Mouse (Mus musculus) kidney, embryonic 16.5 days (tissue): ENCODE data around the gene Pou2f2. TPM values are rescaled to one million over a fixed set of nuclear protein-coding genes. Genes with fewer than 3 reads are reported as not detected.

Source experiments
- ATAC-seq: fragments of 200-750 bp; cut with Nextera tagmentation; 2 replicates; pipeline ENCODE4 v1.8.0; 2017; ENCODE audit warnings: moderate TSS enrichment; ENCODE audit not compliant: low FRiP score, low TSS enrichment
- H3K27ac ChIP-seq: fragments of 300-500 bp; sonication (generic); 2 replicates; pipeline ENCODE4 v1.5.1; 2014; ENCODE audit warnings: low read length
- H3K27me3 ChIP-seq: fragments of 300-500 bp; sonication (generic); 2 replicates; pipeline ENCODE4 v1.6.1; 2014; ENCODE audit warnings: low read length, control low read depth, mixed read lengths; ENCODE audit not compliant: insufficient read depth
- H3K36me3 ChIP-seq: fragments of 300-500 bp; sonication (generic); 2 replicates; pipeline ENCODE4 v1.6.1; 2014; ENCODE audit warnings: low read length, control low read depth, mixed read lengths; ENCODE audit not compliant: insufficient read depth
- H3K4me1 ChIP-seq: fragments of 300-500 bp; sonication (generic); 2 replicates; pipeline ENCODE4 v1.6.1; 2014; ENCODE audit warnings: low read length, control low read depth, mixed read lengths; ENCODE audit not compliant: insufficient read depth
- H3K4me2 ChIP-seq: fragments of 300-500 bp; sonication (generic); replicated peaks from 2 replicates; pipeline ENCODE4 v1.6.1; 2014; ENCODE audit warnings: low read depth, low read length
- H3K4me3 ChIP-seq: fragments of 300-500 bp; sonication (generic); 2 replicates; pipeline ENCODE4 v1.5.1; 2014; ENCODE audit warnings: mild to moderate bottlenecking, low read length
- H3K9ac ChIP-seq: fragments of 300-500 bp; sonication (generic); replicated peaks from 2 replicates; pipeline ENCODE4 v1.6.1; 2014; ENCODE audit warnings: low read length
- H3K9me3 ChIP-seq: fragments of 300-500 bp; sonication (generic); 2 replicates; pipeline ENCODE4 v1.6.1; 2016; ENCODE audit warnings: low read length, control low read depth
- WGBS: fragments of 180-500 bp; shearing (Covaris S2); extraction: QIAGEN DNeasy Blood & Tissue Kit; methylation state at CpG from one replicate; pipeline ENCODE4 v1.1.7; 2014; 5-methylcytosine and 5-hydroxymethylcytosine counted together
- polyA plus RNA-seq: library from polyadenylated mRNA; unstranded; fragments of >200 nt; fragmentation: Nextera tagmentation; extraction: Ambion mirVana; gene quantifications from 2 replicates; pipeline ENCODE4 v1.2.1, GENCODE M21; 2015

Pou2f2 gene
- polyA plus RNA-seq, 1 experiment from 2014 or later: 0.40 TPM

- Histone ChIP-seq H3K36me3 (no peaks in the 10 kb centered on the region), H3K27me3 (no peaks in the 10 kb centered on the region), H3K4me1 (no peaks in the 10 kb centered on the region), H3K27ac (no peak overlapping the region), H3K9me3 (no peaks in the 10 kb centered on the region), H3K4me2 (no peak overlapping the region), H3K4me3 (no peak overlapping the region), H3K9ac (no peak overlapping the region)
- ATAC-seq: no peak
- 77% methylated on average over 9 of the region's 9 CpGs for WGBS
Measured at GRCm38 (mm10) chr7:25196107-25196506, 16.6 kb upstream of the Pou2f2 start.

GRCm38 (mm10) chr7:25195148-25195547 lies 15.6 kb upstream of the Pou2f2 start:
- no peaks in the 10 kb centered on the region for H3K4me1 ChIP-seq
- no peaks in the 10 kb centered on the region for H3K9me3 ChIP-seq
- no peaks in the 10 kb centered on the region for H3K36me3 ChIP-seq
- no peak overlapping the region for H3K9ac ChIP-seq
- no peak overlapping the region for H3K27ac ChIP-seq
- H3K27me3 ChIP-seq: no peaks in the 10 kb centered on the region
- 71% methylated on average over 3 of the region's 3 CpGs for WGBS
- H3K4me2 ChIP-seq: no peak overlapping the region
- no peak for ATAC-seq
- H3K4me3 ChIP-seq: no peak overlapping the region

DNA sequence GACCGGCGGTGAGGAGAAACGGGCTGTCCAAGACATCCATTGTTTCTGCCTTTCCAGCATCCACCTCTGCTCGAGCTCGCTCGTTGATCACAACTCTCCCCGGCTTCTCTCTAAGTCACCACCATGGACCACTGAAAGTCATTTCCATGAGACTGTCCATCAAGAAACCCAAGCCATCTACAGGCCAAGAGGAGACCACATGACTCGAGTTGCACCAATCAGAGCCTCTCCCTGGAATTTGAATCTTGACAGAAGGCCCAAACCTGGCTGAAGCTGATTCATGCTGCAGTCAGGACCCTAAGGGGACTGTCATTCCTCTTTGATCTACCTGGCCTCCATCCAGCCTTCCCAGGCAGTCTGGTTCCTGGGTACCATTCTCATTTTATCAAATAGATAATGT lies 12.6 kb upstream of the Pou2f2 start:
- H3K36me3 ChIP-seq: no peaks in the 10 kb centered on the region
- no peak overlapping the region for H3K4me3 ChIP-seq
- no peaks in the 10 kb centered on the region for H3K9me3 ChIP-seq
- H3K4me2 ChIP-seq: no peak overlapping the region
- H3K9ac ChIP-seq: no peak overlapping the region
- no peak overlapping the region for H3K27ac ChIP-seq
- H3K27me3 ChIP-seq: no peaks in the 10 kb centered on the region
- H3K4me1 ChIP-seq: no peaks in the 10 kb centered on the region
- ATAC-seq: no peak
- WGBS: 81% methylated on average over 8 of the region's 8 CpGs

GRCm38 (mm10) chr7:25190806-25191205 lies 11.3 kb upstream of the Pou2f2 start:
- Histone ChIP-seq H3K9me3 (no peaks in the 10 kb centered on the region), H3K36me3 (no peaks in the 10 kb centered on the region), H3K27me3 (no peaks in the 10 kb centered on the region), H3K27ac (no peak overlapping the region), H3K4me1 (no peaks in the 10 kb centered on the region), H3K4me3 (no peak overlapping the region), H3K4me2 (no peak overlapping the region), H3K9ac (no peak overlapping the region)
- WGBS: 85% methylated on average over 11 of the region's 11 CpGs
- no peak for ATAC-seq

GRCm38 (mm10) chr7:25187662-25188650 lies 8.4 kb upstream of the Pou2f2 start:
- no peak overlapping the region for H3K4me2 ChIP-seq
- H3K27me3 ChIP-seq: peaks cover 12% of the 10 kb centered on the region

DNA sequence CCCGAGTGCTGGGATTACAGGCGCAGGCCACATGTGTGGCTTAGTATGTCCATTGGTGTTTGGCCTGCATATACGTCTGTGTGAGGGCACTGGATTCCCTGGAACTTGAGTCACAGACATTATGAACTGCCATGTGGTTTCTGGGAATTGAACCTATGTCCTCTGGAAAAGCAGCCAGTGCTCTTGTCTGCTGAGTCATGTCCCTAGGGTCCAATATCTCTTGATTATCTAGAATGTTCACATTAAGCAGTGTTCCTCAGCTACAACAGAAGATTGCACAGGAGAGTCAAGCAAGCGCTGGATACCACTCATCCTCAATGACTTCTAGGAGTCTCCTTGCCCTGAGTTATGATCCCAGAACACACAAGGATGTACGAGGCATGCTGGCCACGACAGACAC lies 4.6 kb upstream of the Pou2f2 start:
- Histone ChIP-seq H3K36me3 (no peaks in the 10 kb centered on the region), H3K9me3 (no peaks in the 10 kb centered on the region), H3K27me3 (peaks cover 50% of the 10 kb centered on the region), H3K4me1 (peaks cover 7% of the 10 kb centered on the region; the same call in 1 of the 2 replicates), H3K9ac (no peak overlapping the region), H3K4me3 (no peak overlapping the region), H3K27ac (no peak overlapping the region), H3K4me2 (no peak overlapping the region)
- no peak for ATAC-seq
- 63% methylated on average over 6 of the region's 6 CpGs for WGBS

More at GRCm38 (mm10) chr7:25187662-25188650, 8.4 kb upstream of the Pou2f2 start:
- WGBS: 19% methylated on average over 21 of the region's 21 CpGs
- H3K9me3 ChIP-seq: no peaks in the 10 kb centered on the region
- no peaks in the 10 kb centered on the region for H3K4me1 ChIP-seq
- ATAC-seq: peak; percentile 85
- no peak overlapping the region for H3K4me3 ChIP-seq
- H3K27ac ChIP-seq: no peak overlapping the region
- H3K36me3 ChIP-seq: no peaks in the 10 kb centered on the region
- no peak overlapping the region for H3K9ac ChIP-seq

DNA sequence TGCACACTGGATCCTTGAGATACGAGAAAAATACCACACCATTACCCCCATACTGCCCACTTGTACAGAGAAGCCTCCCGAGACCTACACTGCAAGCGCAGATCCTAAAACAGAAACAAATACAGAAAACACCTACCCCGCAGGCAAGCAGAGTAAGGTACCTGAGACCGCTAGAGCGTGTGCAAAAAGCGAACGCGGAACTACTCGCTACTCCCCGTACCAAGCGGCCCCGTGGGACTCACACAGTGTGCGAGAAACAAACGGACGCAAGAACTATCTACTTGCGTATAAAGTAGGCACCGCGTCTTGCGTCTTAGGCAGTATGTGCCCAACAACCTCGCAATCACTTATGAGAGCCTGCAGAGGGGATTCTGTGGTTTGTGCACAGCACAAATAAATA lies 2.3 kb upstream of the Pou2f2 start:
- Histone ChIP-seq H3K9me3 (no peaks in the 10 kb centered on the region), H3K27me3 (peaks cover 73% of the 10 kb centered on the region), H3K27ac (no peak overlapping the region), H3K4me2 (no peak overlapping the region), H3K4me1 (peaks cover 15% of the 10 kb centered on the region; the same call in 1 of the 2 replicates), H3K9ac (no peak overlapping the region), H3K4me3 (0 out of 2 replicates have a peak overlapping the region, but pooled peaks have one; percentile 3), H3K36me3 (no peaks in the 10 kb centered on the region)
- no peak for ATAC-seq
- 4% methylated on average over 21 of the region's 21 CpGs for WGBS

DNA sequence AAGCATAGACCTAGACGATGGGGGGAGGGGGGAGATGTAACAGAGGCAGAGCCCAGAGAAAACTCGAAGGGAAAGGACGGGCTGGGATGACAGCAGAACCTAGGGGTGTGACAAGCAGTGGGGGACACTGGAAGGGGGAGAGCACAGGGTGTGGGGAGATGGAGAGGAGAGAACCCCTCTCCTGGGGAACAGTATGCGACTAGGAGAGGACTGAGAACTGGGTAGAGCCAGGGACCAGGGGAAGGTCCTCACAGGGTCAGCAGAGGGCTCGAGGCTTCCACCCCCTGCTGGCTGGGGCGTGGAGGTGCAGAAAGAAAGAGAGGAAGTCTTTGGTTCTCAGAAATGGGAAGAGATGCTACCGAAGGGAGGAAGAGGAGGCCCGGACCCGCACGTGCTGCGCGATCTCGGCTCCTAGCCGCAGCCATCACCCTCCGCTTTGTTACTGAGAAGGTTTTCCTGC lies 1.8 kb upstream of the Pou2f2 start:
- H3K27ac ChIP-seq: no peak overlapping the region
- H3K9me3 ChIP-seq: no peaks in the 10 kb centered on the region
- no peaks in the 10 kb centered on the region for H3K36me3 ChIP-seq
- peaks cover 15% of the 10 kb centered on the region; the same call in 1 of the 2 replicates for H3K4me1 ChIP-seq
- no peak overlapping the region for H3K9ac ChIP-seq
- ATAC-seq: no peak
- H3K27me3 ChIP-seq: peaks cover 78% of the 10 kb centered on the region
- H3K4me2 ChIP-seq: no peak overlapping the region
- WGBS: under 1% methylated on average over 15 of the region's 15 CpGs
- H3K4me3 ChIP-seq: 0 out of 2 replicates have a peak overlapping the region, but pooled peaks have one; percentile 3

DNA sequence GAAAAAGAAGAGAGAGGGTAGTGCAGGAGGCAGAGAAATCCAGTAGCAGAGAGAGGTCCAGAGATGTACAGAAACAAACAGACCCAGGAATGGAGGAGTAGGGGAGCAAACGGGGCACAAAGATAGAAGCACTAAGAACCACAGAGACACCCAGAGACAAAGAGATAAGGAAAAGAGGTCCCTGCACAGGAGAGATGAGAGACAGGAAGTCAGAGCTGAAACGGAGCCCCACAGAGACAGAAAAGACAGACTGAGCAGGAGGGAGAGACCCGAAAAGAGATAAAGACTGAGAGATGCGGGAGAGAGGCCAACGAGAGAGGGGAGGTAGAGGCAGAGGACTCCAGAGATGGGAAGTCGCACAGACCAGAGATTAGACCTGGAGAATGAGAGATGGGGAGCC lies 986 bp upstream of the Pou2f2 start:
- Histone ChIP-seq H3K27ac (no peak overlapping the region), H3K9me3 (no peaks in the 10 kb centered on the region), H3K9ac (no peak overlapping the region), H3K4me3 (no peak overlapping the region), H3K36me3 (no peaks in the 10 kb centered on the region), H3K4me2 (no peak overlapping the region), H3K4me1 (peaks cover 15% of the 10 kb centered on the region; the same call in 1 of the 2 replicates), H3K27me3 (peaks cover 86% of the 10 kb centered on the region)
- WGBS: 3% methylated on average over 6 of the region's 6 CpGs
- no peak for ATAC-seq
